Mouse (Mus musculus): ENCODE measurements around the gene Mrps25. TPM values are rescaled to one million over a fixed set of nuclear protein-coding genes. Genes with fewer than 3 reads are reported as not detected.

Mrps25 gene
- total RNA-seq, 1 experiment from 2014 or later: 19.3 TPM

GRCm38 (mm10) chr6:92132021-92132911 is 51.6 kb downstream of the Mrps25 start:
- ATAC-seq (ENCODE audit: extremely low read depth, insufficient number of reproducible peaks, low FRiP score, poor library complexity, severe bottlenecking): no peak

- ATAC-seq (ENCODE audit: extremely low read depth, insufficient number of reproducible peaks, low FRiP score, poor library complexity, severe bottlenecking): no peak
Measured at GRCm38 (mm10) chr6:92131456-92131855, 52.4 kb downstream of the Mrps25 start.

GRCm38 (mm10) chr6:92126861-92127468 is 56.9 kb downstream of the Mrps25 start:
- peak; percentile 39; the same call in 1 of the 2 replicates for ATAC-seq (ENCODE audit: extremely low read depth, insufficient number of reproducible peaks, low FRiP score, poor library complexity, severe bottlenecking)

GRCm38 (mm10) chr6:92124547-92124946 is 59.3 kb downstream of the Mrps25 start:
- ATAC-seq (ENCODE audit: extremely low read depth, insufficient number of reproducible peaks, low FRiP score, poor library complexity, severe bottlenecking): no peak

Other genes starting within 250 kb of the Mrps25 start
- gene Fgd5, start 205.2 kb downstream of the Mrps25 start, total RNA-seq (2017): 0.25 TPM in 1 of 2 replicates, not detected in the other
- 69.7 and 77.7 TPM in 2 replicates for gene Nr2c2, start 92.6 kb downstream of the Mrps25 start, total RNA-seq (2017)
- gene Rbsn, start 30.9 kb upstream of the Mrps25 start, total RNA-seq (2017): 24.3 and 29.8 TPM in 2 replicates
- gene Trh, start 60.6 kb upstream of the Mrps25 start, total RNA-seq (2017): not detected in 2 replicates